Mouse (Mus musculus) cerebral cortex, adult 2 months (tissue): Measurements from ENCODE around the gene Ccm2.

Experiments
- WGBS: fragments of 180-500 bp; shearing (Covaris S2); methylation state at CpG from one replicate; pipeline ENCODE4 v1.1.7; 2018; 5-methylcytosine and 5-hydroxymethylcytosine counted together

The Ccm2 gene

GRCm38 (mm10) chr11:6529961-6530360 lies 16.7 kb upstream of the Ccm2 start:
- WGBS = 94% methylated on average over 8 of the region's 8 CpGs

GRCm38 (mm10) chr11:6530746-6531145 lies 15.9 kb upstream of the Ccm2 start:
- 92% methylated on average over 3 of the region's 3 CpGs for WGBS

GRCm38 (mm10) chr11:6544683-6545082 lies 2.0 kb upstream of the Ccm2 start:
- WGBS = 83% methylated on average over 3 of the region's 3 CpGs

- 97% methylated on average over 4 of the region's 4 CpGs for WGBS
Observed at GRCm38 (mm10) chr11:6545186-6545856, 1.4 kb upstream of the Ccm2 start.

- whole genome bisulfite sequencing = 21% methylated on average over 3 of the region's 3 CpGs
Observed at GRCm38 (mm10) chr11:6545857-6546192, 862 bp upstream of the Ccm2 start.

- WGBS = 1% methylated on average over 34 of the region's 41 CpGs
Observed at GRCm38 (mm10) chr11:6547037-6547680, 472 bp downstream of the Ccm2 start.

- 21% methylated on average over 6 of the region's 6 CpGs for WGBS
Observed at GRCm38 (mm10) chr11:6547696-6548325, 1.1 kb downstream of the Ccm2 start.

GRCm38 (mm10) chr11:6549770-6550169 lies 3.1 kb downstream of the Ccm2 start:
- 82% methylated on average over 2 of the region's 2 CpGs for WGBS

GRCm38 (mm10) chr11:6550201-6550600 lies 3.5 kb downstream of the Ccm2 start:
- 88% methylated on average over 3 of the region's 3 CpGs for WGBS

- 86% methylated on average over 3 of the region's 3 CpGs for whole genome bisulfite sequencing
Observed at GRCm38 (mm10) chr11:6558234-6558633, 11.5 kb downstream of the Ccm2 start.

GRCm38 (mm10) chr11:6559996-6560395 lies 13.3 kb downstream of the Ccm2 start:
- 91% methylated on average over 2 of the region's 2 CpGs for WGBS

- 78% methylated on average over 13 of the region's 13 CpGs for WGBS
Observed at GRCm38 (mm10) chr11:6560655-6561360, 14.1 kb downstream of the Ccm2 start.

GRCm38 (mm10) chr11:6561474-6561873 lies 14.8 kb downstream of the Ccm2 start:
- WGBS = 89% methylated on average over 4 of the region's 4 CpGs

GRCm38 (mm10) chr11:6562359-6562758 lies 15.7 kb downstream of the Ccm2 start:
- 95% methylated on average over 6 of the region's 6 CpGs for WGBS

GRCm38 (mm10) chr11:6563201-6563600 lies 16.5 kb downstream of the Ccm2 start:
- 95% methylated on average over 4 of the region's 4 CpGs for whole genome bisulfite sequencing

GRCm38 (mm10) chr11:6566496-6566895 lies 19.8 kb downstream of the Ccm2 start:
- WGBS = 72% methylated on average over 4 of the region's 4 CpGs

- WGBS = 61% methylated on average over 8 of the region's 8 CpGs
Observed at GRCm38 (mm10) chr11:6567951-6568350, 21.3 kb downstream of the Ccm2 start.

GRCm38 (mm10) chr11:6568584-6569409 lies 22.1 kb downstream of the Ccm2 start:
- WGBS = 28% methylated on average over 11 of the region's 11 CpGs

- WGBS = 37% methylated on average over 3 of the region's 3 CpGs
Observed at GRCm38 (mm10) chr11:6569410-6569777, 22.7 kb downstream of the Ccm2 start.

GRCm38 (mm10) chr11:6576151-6576550 lies 29.5 kb downstream of the Ccm2 start:
- WGBS = 95% methylated on average over 3 of the region's 3 CpGs

- WGBS = 89% methylated on average over 7 of the region's 7 CpGs
Observed at GRCm38 (mm10) chr11:6579361-6579760, 32.7 kb downstream of the Ccm2 start.
